Mouse (Mus musculus): ENCODE results near the gene Vps18.
A peak's percentile ranks its signal among the peaks of the same experiment; 100 is the strongest.

Vps18 gene

GRCm38 (mm10) chr2:119321771-119322586 is 33.4 kb downstream of the Vps18 start:
- DNase-seq (ENCODE audit: low read depth, low spot score), result no peak

GRCm38 (mm10) chr2:119322587-119323300 is 34.2 kb downstream of the Vps18 start:
- no peak for DNase-seq (ENCODE audit: low read depth, low spot score)

- DNase-seq (ENCODE audit: low read depth, low spot score), result peak; percentile 50
Observed at GRCm38 (mm10) chr2:119323866-119324575, 35.5 kb downstream of the Vps18 start.

- peak; percentile 56 for DNase-seq (ENCODE audit: low read depth, low spot score)
Observed at GRCm38 (mm10) chr2:119324576-119325318, 36.2 kb downstream of the Vps18 start.

GRCm38 (mm10) chr2:119325568-119326143 is 37.1 kb downstream of the Vps18 start, which contains the start of gene Dll4:
TSS of gene Dll4 (plus strand) at chr2:119325784.
- no peak for DNase-seq (ENCODE audit: low read depth, low spot score)

GRCm38 (mm10) chr2:119326161-119327101 is 37.9 kb downstream of the Vps18 start:
- DNase-seq (ENCODE audit: low read depth, low spot score), result no peak

- DNase-seq (ENCODE audit: low read depth, low spot score), result peak; percentile 78
Observed at GRCm38 (mm10) chr2:119327102-119327480, 38.6 kb downstream of the Vps18 start.

- no peak for DNase-seq (ENCODE audit: low read depth, low spot score)
Observed at GRCm38 (mm10) chr2:119327942-119328526, 39.5 kb downstream of the Vps18 start.

GRCm38 (mm10) chr2:119328546-119328945 is 40.0 kb downstream of the Vps18 start:
- no peak for DNase-seq (ENCODE audit: low read depth, low spot score)

- no peak for DNase-seq (ENCODE audit: low read depth, low spot score)
Observed at GRCm38 (mm10) chr2:119329123-119329817, 40.7 kb downstream of the Vps18 start.

GRCm38 (mm10) chr2:119330795-119331194 is 42.3 kb downstream of the Vps18 start:
- DNase-seq (ENCODE audit: low read depth, low spot score), result no peak

- no peak for DNase-seq (ENCODE audit: low read depth, low spot score)
Observed at GRCm38 (mm10) chr2:119332177-119332661, 43.7 kb downstream of the Vps18 start.

- DNase-seq (ENCODE audit: low read depth, low spot score), result no peak
Observed at GRCm38 (mm10) chr2:119334135-119334534, 45.6 kb downstream of the Vps18 start.

- DNase-seq (ENCODE audit: low read depth, low spot score), result peak; percentile 83
Observed at GRCm38 (mm10) chr2:119334964-119335525, 46.5 kb downstream of the Vps18 start.

GRCm38 (mm10) chr2:119335535-119335934 is 47.0 kb downstream of the Vps18 start:
- no peak for DNase-seq (ENCODE audit: low read depth, low spot score)

- DNase-seq (ENCODE audit: low read depth, low spot score), result peak; percentile 78
Observed at GRCm38 (mm10) chr2:119336002-119336401, 47.5 kb downstream of the Vps18 start.

- DNase-seq (ENCODE audit: low read depth, low spot score), result no peak
Observed at GRCm38 (mm10) chr2:119336470-119336869, 47.9 kb downstream of the Vps18 start.
